Mouse (Mus musculus) neural tube, embryonic 14.5 days (tissue): ENCODE measurements around the gene Sfxn2. TPM values are rescaled to one million over a fixed set of nuclear protein-coding genes. Genes with fewer than 3 reads are reported as not detected.
"Not testable (repeated sequence)": the region's sequence is repeated elsewhere in the genome, so short reads cannot be mapped to it uniquely, and the experiment has no call there.

Experiments
- ATAC-seq: fragments of 200-750 bp; cut with Nextera tagmentation; 2 replicates; pipeline ENCODE4 v1.8.0; 2017; ENCODE audit warnings: low read depth, mild to moderate bottlenecking, moderate TSS enrichment, moderate library complexity
- H3K27ac ChIP-seq: fragments of 300-500 bp; sonication (generic); 2 replicates; pipeline ENCODE4 v1.5.1; 2014; ENCODE audit warnings: low read depth, mild to moderate bottlenecking, control low read depth, low read length, moderate library complexity, mixed read lengths
- H3K27me3 ChIP-seq: fragments of 300-500 bp; sonication (generic); 2 replicates; pipeline ENCODE4 v1.6.1; 2014; ENCODE audit warnings: low read length; ENCODE audit not compliant: control insufficient read depth, insufficient read depth
- H3K36me3 ChIP-seq: fragments of 300-500 bp; sonication (generic); 2 replicates; pipeline ENCODE4 v1.6.1; 2014; ENCODE audit warnings: low read length, mixed read lengths; ENCODE audit not compliant: control insufficient read depth, insufficient read depth
- H3K4me1 ChIP-seq: fragments of 300-500 bp; sonication (generic); 2 replicates; pipeline ENCODE4 v1.6.1; 2014; ENCODE audit warnings: low read length; ENCODE audit not compliant: control insufficient read depth, insufficient read depth
- H3K4me2 ChIP-seq: fragments of 300-500 bp; sonication (generic); 2 replicates; pipeline ENCODE4 v1.6.1; 2014; ENCODE audit warnings: mild to moderate bottlenecking, low read depth, low read length, control low read depth
- H3K4me3 ChIP-seq: fragments of 300-500 bp; sonication (generic); 2 replicates; pipeline ENCODE4 v1.5.1; 2014; ENCODE audit warnings: low read depth, low read length, control low read depth, mixed read lengths
- H3K9ac ChIP-seq: fragments of 300-500 bp; sonication (generic); replicated peaks from 2 replicates; pipeline ENCODE4 v1.6.1; 2014; ENCODE audit warnings: low read depth, mild to moderate bottlenecking, control low read depth, low read length, mixed read lengths
- H3K9me3 ChIP-seq: fragments of 300-500 bp; sonication (generic); 2 replicates; pipeline ENCODE4 v1.6.1; 2016; ENCODE audit warnings: low read length; ENCODE audit not compliant: control insufficient read depth
- WGBS: fragments of 180-500 bp; shearing (Covaris S2); extraction: QIAGEN DNeasy Blood & Tissue Kit; methylation state at CpG from one replicate; pipeline ENCODE4 v1.1.7; 2014; 5-methylcytosine and 5-hydroxymethylcytosine counted together
- polyA plus RNA-seq: library from polyadenylated mRNA; unstranded; fragments of >200 nt; fragmentation: Nextera tagmentation; extraction: Ambion mirVana; gene quantifications from 2 replicates; pipeline ENCODE4 v1.2.1, GENCODE M21; 2014

Sfxn2 gene
- polyA plus RNA-seq, 1 experiment from 2014 or later, result 10.7 TPM

GRCm38 (mm10) chr19:46562132-46562531 lies 11.0 kb upstream of the Sfxn2 start:
- Histone ChIP-seq H3K9me3 (no peaks in the 10 kb centered on the region), H3K4me2 (no peak overlapping the region), H3K36me3 (peaks cover 9% of the 10 kb centered on the region; the same call in 1 of the 2 replicates), H3K4me3 (no peak overlapping the region), H3K27ac (no peak overlapping the region), H3K27me3 (no peaks in the 10 kb centered on the region), H3K9ac (no peak overlapping the region), H3K4me1 (no peaks in the 10 kb centered on the region)
- 47% methylated on average over 1 of the region's 1 CpGs for whole genome bisulfite sequencing
- no peak for ATAC-seq

- no peak overlapping the region for H3K9ac ChIP-seq
Observed at GRCm38 (mm10) chr19:46562581-46563515, 10.3 kb upstream of the Sfxn2 start.

GRCm38 (mm10) chr19:46563603-46564002 lies 9.6 kb upstream of the Sfxn2 start:
- H3K4me2 ChIP-seq, result no peak overlapping the region
- no peak for ATAC-seq
- no peak overlapping the region for H3K27ac ChIP-seq
- WGBS, result 91% methylated on average over 4 of the region's 4 CpGs
- H3K36me3 ChIP-seq, result no peaks in the 10 kb centered on the region
- no peaks in the 10 kb centered on the region for H3K9me3 ChIP-seq
- H3K4me1 ChIP-seq, result no peaks in the 10 kb centered on the region
- no peaks in the 10 kb centered on the region for H3K27me3 ChIP-seq
- no peak overlapping the region for H3K9ac ChIP-seq
- no peak overlapping the region for H3K4me3 ChIP-seq

More at GRCm38 (mm10) chr19:46562581-46563515, 10.3 kb upstream of the Sfxn2 start:
- no peak overlapping the region for H3K4me2 ChIP-seq
- no peaks in the 10 kb centered on the region for H3K9me3 ChIP-seq
- H3K27me3 ChIP-seq, result no peaks in the 10 kb centered on the region
- H3K4me3 ChIP-seq, result no peak overlapping the region
- H3K36me3 ChIP-seq, result peaks cover 3% of the 10 kb centered on the region; the same call in 1 of the 2 replicates
- no peak overlapping the region for H3K27ac ChIP-seq
- H3K4me1 ChIP-seq, result no peaks in the 10 kb centered on the region
- 89% methylated on average over 14 of the region's 14 CpGs for WGBS
- ATAC-seq, result no peak

- no peak for ATAC-seq
- no peak overlapping the region for H3K4me2 ChIP-seq
- no peak overlapping the region for H3K9ac ChIP-seq
- no peaks in the 10 kb centered on the region for H3K36me3 ChIP-seq
- no peak overlapping the region for H3K4me3 ChIP-seq
- WGBS, result 72% methylated on average over 14 of the region's 14 CpGs
- H3K27ac ChIP-seq, result no peak overlapping the region
- H3K9me3 ChIP-seq, result no peaks in the 10 kb centered on the region
- no peaks in the 10 kb centered on the region for H3K27me3 ChIP-seq
- no peaks in the 10 kb centered on the region for H3K4me1 ChIP-seq
Observed at GRCm38 (mm10) chr19:46564043-46564462, 9.1 kb upstream of the Sfxn2 start.

- H3K27ac ChIP-seq, H3K36me3 ChIP-seq, H3K27me3 ChIP-seq, ATAC-seq, H3K9ac ChIP-seq, H3K9me3 ChIP-seq, H3K4me1 ChIP-seq: not testable (repeated sequence)
- peak overlapping the region; percentile 71 for H3K4me2 ChIP-seq
- peak overlapping the region; percentile 66 for H3K4me3 ChIP-seq
- WGBS, result 76% methylated on average over 3 of the region's 3 CpGs
Observed at GRCm38 (mm10) chr19:46571211-46571877, 1.8 kb upstream of the Sfxn2 start.

- WGBS, result 15% methylated on average over 10 of the region's 10 CpGs
- Histone ChIP-seq H3K27ac (no peak overlapping the region), H3K36me3 (no peaks in the 10 kb centered on the region), H3K9ac (peak overlapping the region; percentile 74; the same call in 1 of the 2 replicates), H3K4me1 (peaks cover 9% of the 10 kb centered on the region; the same call in 1 of the 2 replicates), H3K9me3 (no peaks in the 10 kb centered on the region), H3K4me3 (peak overlapping the region; percentile 66), H3K4me2 (peak overlapping the region; percentile 71), H3K27me3 (no peaks in the 10 kb centered on the region)
- ATAC-seq, result no peak
Observed at GRCm38 (mm10) chr19:46571878-46572244, 1.3 kb upstream of the Sfxn2 start.

- peak overlapping the region; percentile 71 for H3K4me2 ChIP-seq
- H3K9ac ChIP-seq, result peak overlapping the region; percentile 74
- H3K4me1 ChIP-seq, result peaks cover 9% of the 10 kb centered on the region; the same call in 1 of the 2 replicates
- H3K27me3 ChIP-seq, result no peaks in the 10 kb centered on the region
- no peaks in the 10 kb centered on the region for H3K36me3 ChIP-seq
- H3K4me3 ChIP-seq, result peak overlapping the region; percentile 66
- WGBS, result under 1% methylated on average over 17 of the region's 17 CpGs
- no peaks in the 10 kb centered on the region for H3K9me3 ChIP-seq
- peak overlapping the region; percentile 69 for H3K27ac ChIP-seq
- peak; percentile 49 for ATAC-seq
Observed at GRCm38 (mm10) chr19:46572548-46572947, 617 bp upstream of the Sfxn2 start.

- Histone ChIP-seq H3K9ac (peak overlapping the region; percentile 60), H3K9me3 (no peaks in the 10 kb centered on the region), H3K4me2 (peak overlapping the region; percentile 80), H3K4me1 (peaks cover 9% of the 10 kb centered on the region; the same call in 1 of the 2 replicates), H3K4me3 (peak overlapping the region; percentile 66), H3K36me3 (no peaks in the 10 kb centered on the region), H3K27ac (no peak overlapping the region), H3K27me3 (no peaks in the 10 kb centered on the region)
- no peak for ATAC-seq
- 49% methylated on average over 6 of the region's 6 CpGs for WGBS
Observed at GRCm38 (mm10) chr19:46573990-46574389, 825 bp downstream of the Sfxn2 start.

GRCm38 (mm10) chr19:46575196-46575595 lies 2.0 kb downstream of the Sfxn2 start:
- Histone ChIP-seq H3K4me3 (no peak overlapping the region), H3K9me3 (no peaks in the 10 kb centered on the region), H3K9ac (no peak overlapping the region), H3K4me2 (no peak overlapping the region), H3K27ac (no peak overlapping the region), H3K27me3 (no peaks in the 10 kb centered on the region), H3K36me3 (no peaks in the 10 kb centered on the region), H3K4me1 (peaks cover 9% of the 10 kb centered on the region; the same call in 1 of the 2 replicates)
- WGBS, result 48% methylated on average over 4 of the region's 4 CpGs
- no peak for ATAC-seq
